Mouse (Mus musculus): Measurements from ENCODE around the gene Tprgl.
A peak's percentile ranks its signal among the peaks of the same experiment; 100 is the strongest.

Gene Tprgl

GRCm38 (mm10) chr4:154160538-154161390 is at the start of gene Tprgl:
TSS of gene Tprgl (minus strand) at chr4:154160666.
- peak; percentile 87 to 94 for DNase-seq (ENCODE audit: low read depth in 1 of 2, low spot score in 2 of 2)

- no peak for DNase-seq (ENCODE audit: low read depth in 1 of 2, low spot score in 2 of 2)
Measured at GRCm38 (mm10) chr4:154209825-154210224, 49.4 kb upstream of the Tprgl start.

- DNase-seq (ENCODE audit: low read depth in 1 of 2, low spot score in 2 of 2), result no peak
Measured at GRCm38 (mm10) chr4:154209054-154209453, 48.6 kb upstream of the Tprgl start.

- no peak for DNase-seq (ENCODE audit: low read depth in 1 of 2, low spot score in 2 of 2)
Measured at GRCm38 (mm10) chr4:154207261-154207660, 46.8 kb upstream of the Tprgl start.

- DNase-seq (ENCODE audit: low read depth in 1 of 2, low spot score in 2 of 2), result no peak
Measured at GRCm38 (mm10) chr4:154205392-154205791, 44.9 kb upstream of the Tprgl start.

GRCm38 (mm10) chr4:154204532-154204931 is 44.1 kb upstream of the Tprgl start:
- DNase-seq (ENCODE audit: low read depth in 1 of 2, low spot score in 2 of 2), result no peak

- DNase-seq (ENCODE audit: low read depth in 1 of 2, low spot score in 2 of 2), result no peak
Measured at GRCm38 (mm10) chr4:154201511-154201910, 41.0 kb upstream of the Tprgl start.

- no peak for DNase-seq (ENCODE audit: low read depth in 1 of 2, low spot score in 2 of 2)
Measured at GRCm38 (mm10) chr4:154198377-154198961, 38.0 kb upstream of the Tprgl start.

- DNase-seq (ENCODE audit: low read depth in 1 of 2, low spot score in 2 of 2), result no peak
Measured at GRCm38 (mm10) chr4:154197961-154198360, 37.5 kb upstream of the Tprgl start.

GRCm38 (mm10) chr4:154188948-154189347 is 28.5 kb upstream of the Tprgl start:
- no peak for DNase-seq (ENCODE audit: low read depth in 1 of 2, low spot score in 2 of 2)

GRCm38 (mm10) chr4:154186002-154186537 is 25.6 kb upstream of the Tprgl start:
- DNase-seq (ENCODE audit: low read depth in 1 of 2, low spot score in 2 of 2), result no peak

GRCm38 (mm10) chr4:154185001-154185400 is 24.5 kb upstream of the Tprgl start:
- DNase-seq (ENCODE audit: low read depth in 1 of 2, low spot score in 2 of 2), result no peak

GRCm38 (mm10) chr4:154183566-154183965 is 23.1 kb upstream of the Tprgl start:
- DNase-seq (ENCODE audit: low read depth in 1 of 2, low spot score in 2 of 2), result no peak

GRCm38 (mm10) chr4:154181001-154181400 is 20.5 kb upstream of the Tprgl start:
- no peak for DNase-seq (ENCODE audit: low read depth in 1 of 2, low spot score in 2 of 2)

- DNase-seq (ENCODE audit: low read depth in 1 of 2, low spot score in 2 of 2), result no peak
Measured at GRCm38 (mm10) chr4:154177257-154177656, 16.8 kb upstream of the Tprgl start.

GRCm38 (mm10) chr4:154171931-154172604 is 11.6 kb upstream of the Tprgl start:
- no peak for DNase-seq (ENCODE audit: low read depth in 1 of 2, low spot score in 2 of 2)

- no peak for DNase-seq (ENCODE audit: low read depth in 1 of 2, low spot score in 2 of 2)
Measured at GRCm38 (mm10) chr4:154171151-154171930, 10.9 kb upstream of the Tprgl start.

GRCm38 (mm10) chr4:154170506-154171150 is 10.2 kb upstream of the Tprgl start, which contains the start of gene Megf6:
TSS of gene Megf6 (plus strand) at chr4:154170730.
- DNase-seq (ENCODE audit: low read depth in 1 of 2, low spot score in 2 of 2), result no peak

GRCm38 (mm10) chr4:154170021-154170420 is 9.6 kb upstream of the Tprgl start:
- no peak for DNase-seq (ENCODE audit: low read depth in 1 of 2, low spot score in 2 of 2)

GRCm38 (mm10) chr4:154167053-154167452 is 6.6 kb upstream of the Tprgl start:
- no peak for DNase-seq (ENCODE audit: low read depth in 1 of 2, low spot score in 2 of 2)
